Mouse (Mus musculus) heart, embryonic 14.5 days (tissue): ENCODE measurements around the gene Snx20. TPM values are rescaled to one million over a fixed set of nuclear protein-coding genes. Genes with fewer than 3 reads are reported as not detected.
A peak's percentile ranks its signal among the peaks of the same experiment; 100 is the strongest.
"Not testable (repeated sequence)": the region's sequence is repeated elsewhere in the genome, so short reads cannot be mapped to it uniquely, and the experiment has no call there.

Experiments used
- ATAC-seq: fragments of 200-750 bp; cut with Nextera tagmentation; 2 replicates; pipeline ENCODE4 v1.8.0; 2017; ENCODE audit warnings: low read depth, moderate TSS enrichment; ENCODE audit not compliant: insufficient number of reproducible peaks, insufficient read depth, low FRiP score
- H3K27ac ChIP-seq, 2 experiments: fragments of 200-500 bp in 1 of 2; fragments of 300-500 bp in 1 of 2; sonication (generic) in 1 of 2; replicated peaks in 1 of 2; 2 replicates each; pipeline ENCODE4 v1.5.1; 2012 to 2014; ENCODE audit warnings: low read depth in 2 of 2, low read length in 2 of 2, control low read depth in 1 of 2, mild to moderate bottlenecking in 1 of 2, mixed read lengths in 1 of 2; ENCODE audit not compliant: control insufficient read depth in 1 of 2, insufficient read depth in 1 of 2
- H3K27me3 ChIP-seq: fragments of 300-500 bp; sonication (generic); 2 replicates; pipeline ENCODE4 v1.6.1; 2014; ENCODE audit warnings: mild to moderate bottlenecking, low read length, control low read depth; ENCODE audit not compliant: control insufficient read depth, insufficient read depth
- H3K36me3 ChIP-seq: fragments of 300-500 bp; sonication (generic); 2 replicates; pipeline ENCODE4 v1.6.1; 2014; ENCODE audit warnings: mild to moderate bottlenecking, control low read depth, low read length, mixed read lengths; ENCODE audit not compliant: control insufficient read depth, insufficient read depth
- H3K4me1 ChIP-seq, 2 experiments: fragments of 200-500 bp in 1 of 2; fragments of 300-500 bp in 1 of 2; sonication (generic) in 1 of 2; 2 replicates each; pipeline ENCODE4 v1.6.1; 2012 to 2014; ENCODE audit warnings: low read length in 2 of 2, control low read depth in 1 of 2, mixed read lengths in 1 of 2; ENCODE audit not compliant: control insufficient read depth in 2 of 2, insufficient read depth in 2 of 2
- H3K4me2 ChIP-seq: fragments of 300-500 bp; sonication (generic); 2 replicates; pipeline ENCODE4 v1.6.1; 2014; ENCODE audit warnings: mild to moderate bottlenecking, low read length
- H3K4me3 ChIP-seq, 2 experiments: fragments of 200-500 bp in 1 of 2; fragments of 300-500 bp in 1 of 2; sonication (generic) in 1 of 2; 2 replicates each; pipeline ENCODE4 v1.5.1; 2012 to 2014; ENCODE audit warnings: low read length in 2 of 2, mild to moderate bottlenecking in 2 of 2, control low read depth in 1 of 2, low read depth in 1 of 2, moderate library complexity in 1 of 2; ENCODE audit not compliant: control insufficient read depth in 1 of 2, insufficient read depth in 1 of 2
- H3K9ac ChIP-seq: fragments of 300-500 bp; sonication (generic); 2 replicates; pipeline ENCODE4 v1.6.1; 2014; ENCODE audit warnings: mild to moderate bottlenecking, low read length
- H3K9me3 ChIP-seq: fragments of 300-500 bp; sonication (generic); 2 replicates; pipeline ENCODE4 v1.6.1; 2016; ENCODE audit warnings: low read length, control low read depth; ENCODE audit not compliant: control insufficient read depth
- WGBS: fragments of 180-500 bp; shearing (Covaris S2); extraction: QIAGEN DNeasy Blood & Tissue Kit; methylation state at CpG from one replicate; pipeline ENCODE4 v1.1.7; 2014; 5-methylcytosine and 5-hydroxymethylcytosine counted together
- polyA plus RNA-seq: library from polyadenylated mRNA; unstranded; fragments of >200 nt; fragmentation: Nextera tagmentation; extraction: Ambion mirVana; gene quantifications from 2 replicates; pipeline ENCODE4 v1.2.1, GENCODE M21; 2014

The Snx20 gene
- polyA plus RNA-seq, 1 experiment from 2014 or later = 1.7 TPM

GRCm38 (mm10) chr8:88655334-88655733, 19.4 kb upstream of the Snx20 start:
- H3K27me3 ChIP-seq = no peaks in the 10 kb centered on the region; the same call in 1 of the 2 replicates
- H3K36me3 ChIP-seq = no peaks in the 10 kb centered on the region
- no peaks in the 10 kb centered on the region for H3K4me1 ChIP-seq
- H3K9me3 ChIP-seq = no peaks in the 10 kb centered on the region
- H3K27ac ChIP-seq = no peak overlapping the region
- H3K9ac ChIP-seq = no peak overlapping the region
- no peak overlapping the region for H3K4me2 ChIP-seq
- H3K4me3 ChIP-seq = no peak overlapping the region
- no peak for ATAC-seq

GRCm38 (mm10) chr8:88651122-88651521, 15.2 kb upstream of the Snx20 start:
- H3K4me2 ChIP-seq = not testable (repeated sequence)

GRCm38 (mm10) chr8:88650016-88650708, 14.2 kb upstream of the Snx20 start:
- peaks cover 7% of the 10 kb centered on the region for H3K27me3 ChIP-seq
- peaks cover 6 to 10% of the 10 kb centered on the region in 2 experiments; a peak in 1 of 4 replicates for H3K4me1 ChIP-seq
- no peak overlapping the region for H3K27ac ChIP-seq
- ATAC-seq = no peak
- H3K4me2 ChIP-seq = no peak overlapping the region
- WGBS = 74% methylated on average over 6 of the region's 6 CpGs
- H3K4me3 ChIP-seq = no peak overlapping the region
- no peaks in the 10 kb centered on the region for H3K9me3 ChIP-seq
- no peak overlapping the region for H3K9ac ChIP-seq
- H3K36me3 ChIP-seq = no peaks in the 10 kb centered on the region

More at GRCm38 (mm10) chr8:88651122-88651521, 15.2 kb upstream of the Snx20 start:
- ATAC-seq, H3K9ac ChIP-seq, H3K27me3 ChIP-seq, H3K4me3 ChIP-seq, H3K9me3 ChIP-seq, H3K36me3 ChIP-seq, H3K27ac ChIP-seq: not testable (repeated sequence)
- WGBS = 60% methylated on average over 4 of the region's 4 CpGs
- peaks cover 6 to 10% of the 10 kb centered on the region in 2 experiments; a peak in 1 of 4 replicates for H3K4me1 ChIP-seq

- no peaks in the 10 kb centered on the region for H3K9me3 ChIP-seq
- H3K36me3 ChIP-seq = no peaks in the 10 kb centered on the region
- H3K27ac ChIP-seq = no peak overlapping the region
- ATAC-seq = no peak
- no peak overlapping the region for H3K4me2 ChIP-seq
- H3K4me1 ChIP-seq = peaks cover 6 to 10% of the 10 kb centered on the region in 2 experiments; a peak in 1 of 4 replicates
- no peak overlapping the region for H3K9ac ChIP-seq
- peaks cover 7% of the 10 kb centered on the region for H3K27me3 ChIP-seq
- H3K4me3 ChIP-seq = no peak overlapping the region
Measured at GRCm38 (mm10) chr8:88648322-88648721, 12.4 kb upstream of the Snx20 start.

GRCm38 (mm10) chr8:88646837-88647778, 11.2 kb upstream of the Snx20 start, which contains the start of gene Nod2:
Nod2 (plus strand) TSS chr8:88647315.
- Histone ChIP-seq H3K9me3 (no peaks in the 10 kb centered on the region), H3K4me2 (peak within 1 kb of the TSS; percentile 76), H3K27me3 (peaks cover 7% of the 10 kb centered on the region), H3K4me3 (peak within 1 kb of the TSS; percentile 34 to 40), H3K4me1 (peaks cover 6 to 10% of the 10 kb centered on the region in 2 experiments; a peak in 1 of 4 replicates), H3K9ac (peak within 1 kb of the TSS; percentile 52), H3K27ac (no peak within 1 kb of the TSS), H3K36me3 (no peaks in the 10 kb centered on the region)
- peak; percentile 67 for ATAC-seq
- 9% methylated on average over 33 of the region's 33 CpGs for WGBS

- 80% methylated on average over 5 of the region's 5 CpGs for WGBS
- H3K36me3 ChIP-seq = no peaks in the 10 kb centered on the region
- no peak overlapping the region for H3K4me3 ChIP-seq
- ATAC-seq = no peak
- no peaks in the 10 kb centered on the region for H3K9me3 ChIP-seq
- no peak overlapping the region for H3K4me2 ChIP-seq
- H3K27me3 ChIP-seq = 0 out of 2 replicates have a peak, but pooled peaks cover 6% of the 10 kb centered on the region
- H3K4me1 ChIP-seq = peaks cover 6 to 10% of the 10 kb centered on the region in 2 experiments; a peak in 1 of 4 replicates
- H3K27ac ChIP-seq = no peak overlapping the region
- H3K9ac ChIP-seq = no peak overlapping the region
Measured at GRCm38 (mm10) chr8:88642734-88643564, 7.0 kb upstream of the Snx20 start.

- 0 out of 2 replicates have a peak, but pooled peaks cover 4% of the 10 kb centered on the region for H3K27me3 ChIP-seq
- no peaks in the 10 kb centered on the region; a peak in 1 of 4 replicates for H3K4me1 ChIP-seq
- no peak overlapping the region for H3K4me3 ChIP-seq
- H3K36me3 ChIP-seq = no peaks in the 10 kb centered on the region
- no peak overlapping the region for H3K4me2 ChIP-seq
- ATAC-seq = no peak
- WGBS = 93% methylated on average over 3 of the region's 3 CpGs
- H3K27ac ChIP-seq = no peak overlapping the region
- H3K9ac ChIP-seq = no peak overlapping the region
- H3K9me3 ChIP-seq = no peaks in the 10 kb centered on the region
Measured at GRCm38 (mm10) chr8:88638908-88639307, 3.0 kb upstream of the Snx20 start.
